24 mouse cellular contexts compared by ENCODE assay signal in genomic region chr7:87225617-87226016, GRCm38 (mm10). TPM values are rescaled to one million over a fixed set of nuclear protein-coding genes. Genes with fewer than 3 reads are reported as not detected.
"Had no signal": no experiment of that assay in that cellular context is flagged by ENCODE, and none has a peak within 500 bp of the region (broad histone marks: within the 10 kb centered on the region; RNA-seq: fewer than 3 reads in every experiment).

No protein-coding gene starts in this region.

- ATAC-seq: hindbrain, embryonic 16.5 days; inflammation-experienced regulatory T-cells, adult 6 months; intestine, embryonic 15.5 days; intestine, postnatal 0 days; liver, postnatal 0 days had no signal

- H3K27ac ChIP-seq: gastrocnemius, adult 2 months; heart, embryonic 10.5 days; hindbrain, embryonic 10.5 days; hindbrain, embryonic 12.5 days; hindbrain, embryonic 14.5 days; intestine, embryonic 15.5 days; layer of hippocampus, adult 2 months; left cerebral cortex, adult 2 months; limb, embryonic 10.5 days; limb, embryonic 12.5 days; liver, embryonic 13.5 days; liver, embryonic 15.5 days had no signal

- H3K4me1 ChIP-seq: heart, embryonic 10.5 days; heart, embryonic 12.5 days; hindbrain, embryonic 10.5 days; hindbrain, embryonic 12.5 days; intestine, embryonic 15.5 days; limb, embryonic 10.5 days; limb, embryonic 12.5 days; liver, embryonic 13.5 days; liver, embryonic 15.5 days had no signal

- DNase-seq: gastrocnemius, adult 2 months; gastrocnemius, postnatal 10 days; gastrocnemius, postnatal 25 days; heart, adult 18-20 months; heart, postnatal 10 days; heart, postnatal 4 days; liver; liver, embryonic 13.5 days; liver, postnatal 0 days had no signal

- H3K4me2 ChIP-seq: heart, embryonic 12.5 days; hindbrain, embryonic 12.5 days; hindbrain, embryonic 14.5 days; intestine, embryonic 15.5 days; limb, embryonic 12.5 days; liver, embryonic 11.5 days; liver, embryonic 13.5 days; liver, embryonic 15.5 days had no signal

- H3K36me3 ChIP-seq: heart, embryonic 10.5 days; heart, embryonic 12.5 days; hindbrain, embryonic 10.5 days; hindbrain, embryonic 12.5 days; intestine, embryonic 15.5 days; limb, embryonic 10.5 days; limb, embryonic 12.5 days; liver, embryonic 13.5 days; liver, embryonic 15.5 days had no signal

- H3K27me3 ChIP-seq: heart, embryonic 12.5 days; hindbrain, embryonic 12.5 days; intestine, embryonic 15.5 days; limb, embryonic 12.5 days; liver, embryonic 13.5 days; liver, embryonic 15.5 days had no signal

- H3K9me3 ChIP-seq: heart, embryonic 10.5 days; heart, embryonic 12.5 days; hindbrain, embryonic 10.5 days; hindbrain, embryonic 12.5 days; intestine, embryonic 15.5 days; limb, embryonic 10.5 days; limb, embryonic 12.5 days; liver, embryonic 13.5 days; liver, embryonic 15.5 days had no signal

- H3K4me3 ChIP-seq: gastrocnemius, adult 2 months; heart, embryonic 10.5 days; heart, embryonic 12.5 days; hindbrain, embryonic 10.5 days; hindbrain, embryonic 12.5 days; intestine, embryonic 15.5 days; layer of hippocampus, adult 2 months; left cerebral cortex, adult 2 months; limb, embryonic 10.5 days; limb, embryonic 12.5 days; liver, embryonic 13.5 days; liver, embryonic 15.5 days had no signal

- H3K9ac ChIP-seq: heart, embryonic 12.5 days; hindbrain, embryonic 12.5 days; hindbrain, embryonic 14.5 days; intestine, embryonic 15.5 days; limb, embryonic 12.5 days; liver, embryonic 13.5 days; liver, embryonic 15.5 days; liver, postnatal 0 days had no signal

RNA-seq across cellular contexts. Expression of gene Nox4, which starts 20.3 kb away (rescaled TPM):
- polyA plus RNA-seq: inflammation-experienced regulatory T-cells, adult 6 months had no signal
